Mouse (Mus musculus) heart, postnatal 0 days (tissue): ENCODE data around the gene Col5a1.

Source experiments
- CTCF ChIP-seq: IDR thresholded peaks from 2 replicates; pipeline ENCODE4 v1.5.1; 2016; ENCODE audit warnings: antibody characterized with exemption, control low read depth, low read depth
- EP300 ChIP-seq: IDR thresholded peaks from 2 replicates; pipeline ENCODE4 v1.6.1; 2016; ENCODE audit warnings: antibody characterized with exemption, low read depth

GRCm38 (mm10) chr2:27959275-27959674 lies 73.0 kb downstream of the Col5a1 start:
- TF ChIP-seq CTCF (0 out of 2 replicates have a peak, but pooled peaks have one; percentile 14), EP300 (no peak)
